Mouse (Mus musculus) heart, embryonic 14.5 days (tissue): ENCODE results near the gene Itsn1. TPM values are rescaled to one million over a fixed set of nuclear protein-coding genes. Genes with fewer than 3 reads are reported as not detected.

Experiments
- ATAC-seq: fragments of 200-750 bp; cut with Nextera tagmentation; 2 replicates; pipeline ENCODE4 v1.8.0; 2017; ENCODE audit warnings: low read depth, moderate TSS enrichment; ENCODE audit not compliant: insufficient number of reproducible peaks, insufficient read depth, low FRiP score
- H3K27ac ChIP-seq, 2 experiments: fragments of 200-500 bp in 1 of 2; fragments of 300-500 bp in 1 of 2; sonication (generic) in 1 of 2; replicated peaks in 1 of 2; 2 replicates each; pipeline ENCODE4 v1.5.1; 2012 to 2014; ENCODE audit warnings: low read depth in 2 of 2, low read length in 2 of 2, control low read depth in 1 of 2, mild to moderate bottlenecking in 1 of 2, mixed read lengths in 1 of 2; ENCODE audit not compliant: control insufficient read depth in 1 of 2, insufficient read depth in 1 of 2
- H3K27me3 ChIP-seq: fragments of 300-500 bp; sonication (generic); 2 replicates; pipeline ENCODE4 v1.6.1; 2014; ENCODE audit warnings: mild to moderate bottlenecking, low read length, control low read depth; ENCODE audit not compliant: control insufficient read depth, insufficient read depth
- H3K36me3 ChIP-seq: fragments of 300-500 bp; sonication (generic); 2 replicates; pipeline ENCODE4 v1.6.1; 2014; ENCODE audit warnings: mild to moderate bottlenecking, control low read depth, low read length, mixed read lengths; ENCODE audit not compliant: control insufficient read depth, insufficient read depth
- H3K4me1 ChIP-seq, 2 experiments: fragments of 200-500 bp in 1 of 2; fragments of 300-500 bp in 1 of 2; sonication (generic) in 1 of 2; 2 replicates each; pipeline ENCODE4 v1.6.1; 2012 to 2014; ENCODE audit warnings: low read length in 2 of 2, control low read depth in 1 of 2, mixed read lengths in 1 of 2; ENCODE audit not compliant: control insufficient read depth in 2 of 2, insufficient read depth in 2 of 2
- H3K4me2 ChIP-seq: fragments of 300-500 bp; sonication (generic); 2 replicates; pipeline ENCODE4 v1.6.1; 2014; ENCODE audit warnings: mild to moderate bottlenecking, low read length
- H3K4me3 ChIP-seq, 2 experiments: fragments of 200-500 bp in 1 of 2; fragments of 300-500 bp in 1 of 2; sonication (generic) in 1 of 2; 2 replicates each; pipeline ENCODE4 v1.5.1; 2012 to 2014; ENCODE audit warnings: low read length in 2 of 2, mild to moderate bottlenecking in 2 of 2, control low read depth in 1 of 2, low read depth in 1 of 2, moderate library complexity in 1 of 2; ENCODE audit not compliant: control insufficient read depth in 1 of 2, insufficient read depth in 1 of 2
- H3K9ac ChIP-seq: fragments of 300-500 bp; sonication (generic); 2 replicates; pipeline ENCODE4 v1.6.1; 2014; ENCODE audit warnings: mild to moderate bottlenecking, low read length
- H3K9me3 ChIP-seq: fragments of 300-500 bp; sonication (generic); 2 replicates; pipeline ENCODE4 v1.6.1; 2016; ENCODE audit warnings: low read length, control low read depth; ENCODE audit not compliant: control insufficient read depth
- WGBS: fragments of 180-500 bp; shearing (Covaris S2); extraction: QIAGEN DNeasy Blood & Tissue Kit; methylation state at CpG from one replicate; pipeline ENCODE4 v1.1.7; 2014; 5-methylcytosine and 5-hydroxymethylcytosine counted together
- microRNA-seq: library from miRNA; unstranded; fragments of <30 nt; microRNA quantifications from one replicate; pipeline ENCODE4, GENCODE M21; 2016
- polyA plus RNA-seq: library from polyadenylated mRNA; unstranded; fragments of >200 nt; fragmentation: Nextera tagmentation; extraction: Ambion mirVana; gene quantifications from 2 replicates; pipeline ENCODE4 v1.2.1, GENCODE M21; 2014

The Itsn1 gene
- polyA plus RNA-seq, 1 experiment from 2014 or later = 21.2 TPM

GRCm38 (mm10) chr16:91963556-91963900 lies 234.4 kb downstream of the Itsn1 start:
- Histone ChIP-seq H3K4me3 (no peak overlapping the region), H3K27me3 (no peaks in the 10 kb centered on the region), H3K36me3 (no peaks in the 10 kb centered on the region), H3K4me2 (no peak overlapping the region), H3K27ac (no peak overlapping the region), H3K9ac (no peak overlapping the region), H3K4me1 (peaks cover 6% of the 10 kb centered on the region in 2 experiments), H3K9me3 (no peaks in the 10 kb centered on the region)
- no peak for ATAC-seq
- 82% methylated on average over 3 of the region's 3 CpGs for WGBS

- Histone ChIP-seq H3K36me3 (no peaks in the 10 kb centered on the region), H3K4me1 (peaks cover 8 to 10% of the 10 kb centered on the region in 2 experiments), H3K9ac (no peak overlapping the region), H3K27ac (no peak overlapping the region), H3K27me3 (no peaks in the 10 kb centered on the region), H3K9me3 (no peaks in the 10 kb centered on the region), H3K4me2 (no peak overlapping the region), H3K4me3 (no peak overlapping the region)
- ATAC-seq = no peak
- WGBS = 67% methylated on average over 13 of the region's 13 CpGs
Measured at GRCm38 (mm10) chr16:91964308-91965178, 235.5 kb downstream of the Itsn1 start.

- no peak overlapping the region for H3K9ac ChIP-seq
- H3K27ac ChIP-seq = peak overlapping the region in 1 of 2 experiments; percentile 37; a peak in 1 of 4 replicates
- H3K4me1 ChIP-seq = peaks cover 17 to 18% of the 10 kb centered on the region in 2 experiments
- no peaks in the 10 kb centered on the region for H3K27me3 ChIP-seq
- no peaks in the 10 kb centered on the region for H3K36me3 ChIP-seq
- no peaks in the 10 kb centered on the region for H3K9me3 ChIP-seq
- WGBS = 68% methylated on average over 10 of the region's 10 CpGs
- ATAC-seq = no peak
- H3K4me3 ChIP-seq = no peak overlapping the region
- no peak overlapping the region for H3K4me2 ChIP-seq
Measured at GRCm38 (mm10) chr16:91968725-91969124, 239.6 kb downstream of the Itsn1 start.

GRCm38 (mm10) chr16:91969516-91970031 lies 240.5 kb downstream of the Itsn1 start:
- WGBS = 28% methylated on average over 10 of the region's 10 CpGs
- ATAC-seq = peak; percentile 61

More at GRCm38 (mm10) chr16:91969516-91970031, 240.5 kb downstream of the Itsn1 start:
- Histone ChIP-seq H3K4me2 (no peak overlapping the region), H3K36me3 (no peaks in the 10 kb centered on the region), H3K4me3 (no peak overlapping the region), H3K27me3 (no peaks in the 10 kb centered on the region), H3K4me1 (peaks cover 14 to 18% of the 10 kb centered on the region in 2 experiments), H3K27ac (peak overlapping the region; percentile 67 to 71), H3K9me3 (no peaks in the 10 kb centered on the region), H3K9ac (0 out of 2 replicates have a peak overlapping the region, but pooled peaks have one; percentile 9)

Small RNA genes lying within 50 kb of the gene (microRNA-seq; reads per million reads assigned to microRNA genes)
- not detected for gene Gm27773

Other genes starting within 250 kb of the Itsn1 start
- gene Ifnar1, start 244.0 kb upstream of the Itsn1 start, polyA plus RNA-seq = 39.9 and 45.1 TPM in 2 replicates
- 140 and 146 TPM in 2 replicates for gene Ifngr2, start 182.2 kb upstream of the Itsn1 start, polyA plus RNA-seq
- gene Tmem50b, start 131.5 kb upstream of the Itsn1 start, polyA plus RNA-seq = 60.5 and 67.5 TPM in 2 replicates
- gene Dnajc28, start 110.3 kb upstream of the Itsn1 start, polyA plus RNA-seq = 5.8 and 6.5 TPM in 2 replicates
- 56.2 and 62.8 TPM in 2 replicates for gene Gart, start 82.3 kb upstream of the Itsn1 start, polyA plus RNA-seq
- gene Son, start 81.8 kb upstream of the Itsn1 start, polyA plus RNA-seq = 102 and 108 TPM in 2 replicates
- gene Donson, start 40.5 kb upstream of the Itsn1 start, polyA plus RNA-seq = 12.3 and 15.2 TPM in 2 replicates
- 54.9 and 60.3 TPM in 2 replicates for gene Cryzl1, start 306 bp upstream of the Itsn1 start, polyA plus RNA-seq